Mouse (Mus musculus) lung, adult 2 months (tissue): ENCODE measurements at regions not wholly inside any gene's neighbourhood (a gene's known extent, or its start where the extent isn't known, plus 50 kb on each side); places are given as distances from the start of the nearest gene placed in this dataset.

Experiments
- DNase-seq: peaks from one replicate; pipeline ENCODE4 v3.0.0; 2022
- H3K4me1 ChIP-seq: fragments of 200-500 bp; 2 replicates; pipeline ENCODE4 v1.6.1; 2011; ENCODE audit warnings: low read length; ENCODE audit not compliant: control insufficient read depth, insufficient read depth
- H3K4me3 ChIP-seq: fragments of 200-500 bp; replicated peaks from 2 replicates; pipeline ENCODE3; 2011; ENCODE audit warnings: low read depth, mild to moderate bottlenecking, control low read depth, low read length; ENCODE audit errors: extremely low read depth
- CTCF ChIP-seq: fragments of 200-500 bp; IDR thresholded peaks from 2 replicates; pipeline ENCODE4 v1.5.1; 2011; ENCODE audit warnings: mild to moderate bottlenecking, low read length, control low read depth; ENCODE audit not compliant: insufficient read depth
- POLR2A ChIP-seq: fragments of 200-500 bp; IDR thresholded peaks from 2 replicates; pipeline ENCODE4 v1.6.1; 2011; ENCODE audit warnings: low read depth, mild to moderate bottlenecking, control low read depth, low read length, borderline replicate concordance; ENCODE audit errors: extremely low read depth
- WGBS: fragments of 180-500 bp; shearing (Covaris S2); methylation state at CpG from one replicate; pipeline ENCODE4 v1.1.7; 2018; 5-methylcytosine and 5-hydroxymethylcytosine counted together

DNA sequence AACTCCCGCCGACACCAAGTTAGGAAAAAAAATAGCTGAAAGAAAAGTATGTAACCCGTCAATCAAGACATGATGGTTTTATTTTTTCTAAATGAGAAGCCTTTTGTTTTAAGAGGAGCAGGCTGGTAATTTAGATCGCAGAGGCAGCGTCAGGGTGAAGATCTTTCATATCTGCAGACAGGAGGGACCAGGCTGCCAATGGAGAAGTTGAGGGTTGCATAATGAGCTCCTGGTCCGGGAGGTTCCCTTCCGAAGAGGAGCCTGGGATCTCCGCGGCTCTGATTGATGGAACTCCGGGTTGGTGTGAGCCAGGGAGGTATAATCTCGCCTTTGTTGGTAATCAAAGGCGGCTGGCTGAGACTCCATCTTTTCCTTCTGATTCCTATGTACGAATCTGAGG, 168.8 kb upstream of the Mvb12b start:
- 70% methylated on average over 13 of the region's 13 CpGs for WGBS
- no peak overlapping the region for H3K4me3 ChIP-seq
- TF ChIP-seq CTCF (no peak), POLR2A (no peak)
- no peak for DNase-seq
- H3K4me1 ChIP-seq, result no peaks in the 10 kb centered on the region

GRCm38 (mm10) chr2:34043064-34043463, 155.3 kb upstream of the Mvb12b start:
- Histone ChIP-seq H3K4me1 (no peaks in the 10 kb centered on the region), H3K4me3 (no peak overlapping the region)
- 75% methylated on average over 5 of the region's 5 CpGs for WGBS
- TF ChIP-seq CTCF (no peak), POLR2A (no peak)
- DNase-seq, result no peak

GRCm38 (mm10) chr2:34042336-34042735, 154.6 kb upstream of the Mvb12b start:
- no peak overlapping the region for H3K4me3 ChIP-seq
- 33% methylated on average over 7 of the region's 7 CpGs for WGBS
- DNase-seq, result no peak
- no peak for TF ChIP-seq CTCF
- TF ChIP-seq POLR2A, result no peak
- H3K4me1 ChIP-seq, result no peaks in the 10 kb centered on the region

DNA sequence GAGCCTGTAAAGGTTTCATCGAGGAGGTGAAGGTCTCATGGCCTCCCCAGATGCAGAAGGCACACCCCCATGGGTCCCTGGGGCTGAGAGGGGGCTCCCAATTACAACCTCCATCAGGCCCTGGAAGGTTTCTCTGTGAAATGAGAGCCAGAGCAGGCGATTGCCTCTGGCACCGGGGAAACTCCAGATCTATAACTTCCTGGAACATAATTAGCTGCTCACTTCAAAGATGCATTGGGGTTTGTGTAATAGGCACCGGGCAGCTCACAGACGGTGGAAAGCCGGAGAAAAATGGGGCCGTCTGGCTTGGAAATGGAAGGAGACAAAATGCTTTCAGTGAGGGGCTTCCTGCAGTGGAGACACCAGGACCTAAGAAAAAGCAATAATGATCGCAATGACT, 151.2 kb upstream of the Mvb12b start:
- no peak for DNase-seq
- H3K4me3 ChIP-seq, result no peak overlapping the region
- WGBS, result 65% methylated on average over 8 of the region's 8 CpGs
- no peak for TF ChIP-seq CTCF
- no peak for TF ChIP-seq POLR2A
- H3K4me1 ChIP-seq, result no peaks in the 10 kb centered on the region

DNA sequence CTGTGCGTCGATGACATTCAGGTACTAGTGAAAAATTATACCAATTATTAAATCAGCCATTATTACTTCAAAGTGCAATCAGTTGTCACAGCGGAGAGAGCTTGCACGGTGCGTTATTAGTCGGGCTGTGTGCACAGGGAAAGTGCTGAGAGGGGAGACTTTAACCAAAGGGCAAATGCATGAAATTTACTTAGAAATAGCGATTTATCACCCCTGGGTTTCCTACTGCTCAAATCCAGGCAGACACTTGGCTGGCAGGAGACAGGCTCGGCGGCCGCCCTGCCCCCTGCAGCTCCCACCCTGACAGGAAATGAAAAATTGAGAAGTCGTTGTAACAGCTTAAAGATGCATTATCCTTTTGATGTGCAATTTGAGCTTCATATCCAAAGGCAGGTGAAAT, 145.5 kb upstream of the Mvb12b start:
- no peak overlapping the region for H3K4me3 ChIP-seq
- no peaks in the 10 kb centered on the region; the same call in 1 of the 2 replicates for H3K4me1 ChIP-seq
- TF ChIP-seq CTCF (no peak), POLR2A (no peak)
- WGBS, result 57% methylated on average over 11 of the region's 11 CpGs
- DNase-seq, result no peak

DNA sequence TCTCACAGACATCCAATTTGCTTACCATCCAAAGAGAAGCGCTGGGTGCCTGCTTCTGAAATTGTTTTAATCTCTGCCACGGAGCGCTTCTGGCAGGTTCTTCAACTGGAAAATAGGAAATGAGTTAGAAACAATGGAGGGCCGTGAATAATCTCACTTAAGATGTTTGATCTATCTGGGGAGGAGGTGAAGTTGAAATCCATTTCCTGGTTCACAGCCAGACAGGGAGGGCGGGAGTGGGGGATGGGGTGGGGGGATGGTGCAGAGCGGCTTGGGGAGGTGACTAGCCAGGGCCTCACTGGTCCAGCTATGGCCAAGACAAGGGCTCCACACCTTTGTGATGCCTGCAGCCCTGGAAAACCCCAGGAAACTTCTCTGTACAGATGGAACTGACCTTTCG, 143.7 kb upstream of the Mvb12b start:
- 14% methylated on average over 7 of the region's 7 CpGs for WGBS
- TF ChIP-seq POLR2A (no peak), CTCF (no peak)
- Histone ChIP-seq H3K4me1 (no peaks in the 10 kb centered on the region; the same call in 1 of the 2 replicates), H3K4me3 (no peak overlapping the region)
- DNase-seq, result no peak

- no peak for DNase-seq
- H3K4me3 ChIP-seq, result no peak overlapping the region
- no peaks in the 10 kb centered on the region; the same call in 1 of the 2 replicates for H3K4me1 ChIP-seq
- 19% methylated on average over 11 of the region's 11 CpGs for WGBS
- TF ChIP-seq CTCF (no peak), POLR2A (no peak)
Measured at GRCm38 (mm10) chr2:34031001-34031412, 143.3 kb upstream of the Mvb12b start.

GRCm38 (mm10) chr2:34027445-34027844, 139.7 kb upstream of the Mvb12b start:
- DNase-seq, result no peak
- WGBS, result 47% methylated on average over 9 of the region's 9 CpGs
- TF ChIP-seq POLR2A, result no peak
- no peak for TF ChIP-seq CTCF
- Histone ChIP-seq H3K4me3 (no peak overlapping the region), H3K4me1 (no peaks in the 10 kb centered on the region; the same call in 1 of the 2 replicates)

DNA sequence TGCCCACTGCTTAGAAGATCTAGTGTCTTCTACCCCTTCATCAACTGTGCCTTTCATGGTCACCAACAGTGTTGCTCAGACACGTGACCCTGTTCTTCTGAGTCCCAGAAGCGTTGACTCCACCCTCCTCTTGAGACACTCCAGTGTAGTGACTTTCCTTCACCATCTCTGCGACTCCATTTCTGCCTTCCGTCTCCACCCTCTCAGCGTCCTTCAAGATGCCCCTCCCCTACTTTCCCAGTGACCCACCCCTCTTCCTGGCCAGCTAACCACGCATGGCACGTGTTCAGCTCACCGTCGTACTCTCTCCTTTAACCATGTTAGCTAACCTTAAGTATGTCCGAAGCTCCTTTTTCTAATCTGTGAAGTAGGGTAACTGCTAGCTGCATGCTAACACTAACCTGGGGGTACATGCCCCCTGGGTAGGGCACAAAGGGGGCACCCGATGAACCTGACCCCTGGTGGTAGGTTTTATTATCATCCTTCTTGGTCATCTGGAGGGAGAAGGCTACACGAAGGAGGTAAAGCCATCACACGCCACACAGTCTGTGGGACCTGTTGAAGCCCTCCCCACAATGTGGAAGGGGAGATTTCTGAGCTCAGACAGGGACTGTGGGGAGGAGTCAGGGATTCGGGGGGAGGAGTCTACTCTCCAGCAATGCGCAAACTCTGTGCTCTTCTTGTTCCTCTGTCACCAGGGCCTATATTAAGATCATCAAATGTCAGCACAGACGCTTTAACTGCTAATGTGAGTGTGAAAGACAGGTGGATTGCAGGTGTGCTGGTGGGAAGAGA, 139.0 kb upstream of the Mvb12b start:
- no peak for TF ChIP-seq CTCF

DNA sequence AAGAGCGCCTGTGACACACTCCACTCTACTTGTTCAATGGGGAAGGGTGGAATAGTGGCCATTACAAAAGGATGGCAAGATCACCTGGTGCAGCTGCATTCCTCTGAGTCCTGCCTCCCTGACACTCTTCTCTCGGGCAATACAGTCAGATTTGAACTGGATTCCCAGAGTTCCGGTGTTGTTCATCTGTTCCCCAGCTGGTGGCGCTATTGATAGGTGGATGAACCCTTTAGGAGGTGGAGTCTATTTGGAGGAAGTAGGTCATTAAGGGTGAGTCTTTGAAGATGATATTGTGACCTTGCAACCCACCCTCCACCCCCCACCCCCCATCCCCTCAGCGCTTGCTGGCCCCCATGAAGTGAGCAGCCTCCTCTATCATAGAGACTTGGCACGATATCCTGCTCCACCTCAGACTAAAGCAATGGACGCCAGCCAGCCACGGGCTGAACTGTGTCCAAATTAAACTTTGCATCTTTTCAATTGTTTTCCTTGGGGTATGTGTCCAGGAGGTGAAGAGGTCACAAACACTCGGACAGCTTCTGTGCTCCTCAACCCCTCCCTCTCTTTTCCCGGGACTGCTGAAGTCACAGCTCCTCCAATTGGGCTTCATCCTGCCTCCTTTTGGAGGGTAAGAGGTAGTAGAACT, 138.1 kb upstream of the Mvb12b start:
- TF ChIP-seq POLR2A (no peak), CTCF (no peak)
- H3K4me1 ChIP-seq, result no peaks in the 10 kb centered on the region; the same call in 1 of the 2 replicates
- WGBS, result 31% methylated on average over 10 of the region's 10 CpGs
- DNase-seq, result peak; percentile 63
- no peak overlapping the region for H3K4me3 ChIP-seq

More for the DNA sequence above, 139.0 kb upstream of the Mvb12b start:
- Histone ChIP-seq H3K4me3 (no peak overlapping the region), H3K4me1 (no peaks in the 10 kb centered on the region; the same call in 1 of the 2 replicates)
- peak; percentile 52 for DNase-seq
- WGBS, result 61% methylated on average over 16 of the region's 16 CpGs

DNA sequence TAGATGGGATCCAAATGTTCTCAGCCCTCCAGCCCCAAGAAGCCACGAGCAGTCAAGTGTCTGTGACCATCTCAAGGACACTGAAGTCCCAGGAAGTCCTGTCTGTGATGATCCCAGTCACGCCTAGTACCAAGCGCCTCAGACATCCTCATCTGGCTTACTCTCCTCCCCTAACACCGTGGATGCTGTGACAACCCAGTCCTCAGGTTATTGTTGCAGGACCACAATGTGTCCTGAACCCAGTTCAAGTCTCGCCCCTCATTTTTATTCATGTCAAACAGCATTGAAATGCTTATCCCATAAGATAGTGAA, 129.4 kb upstream of the Mvb12b start:
- Histone ChIP-seq H3K4me1 (no peaks in the 10 kb centered on the region), H3K4me3 (no peak overlapping the region)
- 65% methylated on average over 5 of the region's 5 CpGs for WGBS
- no peak for TF ChIP-seq CTCF
- no peak for TF ChIP-seq POLR2A
- no peak for DNase-seq
